Mouse (Mus musculus): ENCODE results near the gene Agap3. TPM values are rescaled to one million over a fixed set of nuclear protein-coding genes. Genes with fewer than 3 reads are reported as not detected.

Gene Agap3
- polyA plus RNA-seq, 1 experiment: 17.2 TPM

DNA sequence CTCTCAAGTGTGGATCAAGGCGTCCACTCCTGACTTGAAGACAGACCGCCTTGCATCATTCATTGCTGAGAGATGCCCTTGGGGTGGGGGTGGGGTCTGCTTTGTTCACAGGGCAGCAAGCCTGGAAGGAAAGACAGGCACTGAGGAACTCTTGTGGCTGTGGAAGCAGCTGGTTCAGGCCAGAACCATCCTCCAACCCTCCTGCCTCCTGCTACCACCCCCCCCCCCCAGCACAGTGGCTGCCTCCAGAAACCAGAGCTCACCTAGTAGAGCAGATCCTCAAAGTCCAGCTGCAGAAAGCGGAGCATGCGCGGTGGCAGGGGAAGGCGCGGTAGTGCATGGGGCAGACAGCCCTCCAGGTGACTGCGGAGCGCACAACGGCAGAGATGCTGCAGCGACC, 81.4 kb downstream of the Agap3 start:
- H3K27me3 ChIP-seq (ENCODE audit: control insufficient read depth): peaks cover 34% of the 10 kb centered on the region
- TF ChIP-seq TAL1 (IDR thresholded peaks at IDR 0.05; ENCODE audit: low read length): no peak
- TF ChIP-seq GATA1 (IDR thresholded peaks at IDR 0.05; ENCODE audit: low read length): no peak
- H3K9me3 ChIP-seq (ENCODE audit: control insufficient read depth, low read length): no peaks in the 10 kb centered on the region
- H3K36me3 ChIP-seq (ENCODE audit: control insufficient read depth): no peaks in the 10 kb centered on the region
- H3K4me3 ChIP-seq (replicated peaks): no peak overlapping the region
- H3K4me1 ChIP-seq (ENCODE audit: control insufficient read depth): no peaks in the 10 kb centered on the region

DNA sequence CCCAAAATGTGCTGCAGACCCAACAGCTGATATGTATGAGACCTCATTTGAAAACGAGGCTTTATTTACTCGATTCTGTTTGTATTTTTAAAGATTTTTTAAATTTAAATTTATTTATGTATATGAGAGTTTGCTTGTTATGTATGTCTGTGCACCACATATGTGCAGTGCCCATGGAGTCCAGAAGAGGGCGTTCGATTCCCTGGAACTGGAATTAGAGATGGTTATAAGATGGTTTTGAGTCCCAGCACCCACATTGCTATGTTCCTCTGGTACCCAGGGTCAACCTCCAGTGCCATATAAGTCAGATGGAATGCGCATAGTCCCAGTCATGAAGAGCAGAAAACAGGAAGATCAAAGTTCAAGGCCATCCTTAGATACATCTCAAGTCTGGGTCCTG, 82.3 kb downstream of the Agap3 start:
- Histone ChIP-seq H3K36me3 (ENCODE audit: control insufficient read depth) (no peaks in the 10 kb centered on the region), H3K4me1 (ENCODE audit: control insufficient read depth) (no peaks in the 10 kb centered on the region), H3K4me3 (replicated peaks) (no peak overlapping the region), H3K9me3 (ENCODE audit: control insufficient read depth, low read length) (no peaks in the 10 kb centered on the region), H3K27me3 (ENCODE audit: control insufficient read depth) (peaks cover 25% of the 10 kb centered on the region)
- TF ChIP-seq TAL1 (IDR thresholded peaks at IDR 0.05; ENCODE audit: low read length) (no peak), GATA1 (IDR thresholded peaks at IDR 0.05; ENCODE audit: low read length) (no peak)

DNA sequence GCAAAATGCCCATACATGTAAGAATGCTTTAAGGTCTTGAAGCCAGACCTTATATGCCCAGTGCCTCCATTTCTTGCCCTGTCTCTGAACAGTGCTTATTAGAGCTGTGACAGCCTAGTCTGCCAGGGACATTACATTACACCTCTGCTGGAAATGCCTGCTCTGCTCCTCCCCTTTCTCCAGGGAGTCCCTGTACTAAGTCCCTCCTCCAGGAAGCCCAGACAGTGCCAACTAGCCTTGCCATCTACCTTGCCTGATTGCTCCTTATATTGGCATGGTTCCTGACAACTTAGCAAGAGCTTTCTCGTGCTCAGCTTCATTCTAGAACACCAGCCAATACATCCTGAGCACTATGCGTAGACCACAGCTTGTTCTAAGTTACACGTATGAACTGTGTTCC, 83.8 kb downstream of the Agap3 start:
- no peak overlapping the region for H3K4me3 ChIP-seq (replicated peaks)
- H3K27me3 ChIP-seq (ENCODE audit: control insufficient read depth): peaks cover 20% of the 10 kb centered on the region
- H3K9me3 ChIP-seq (ENCODE audit: control insufficient read depth, low read length): no peaks in the 10 kb centered on the region
- no peaks in the 10 kb centered on the region for H3K36me3 ChIP-seq (ENCODE audit: control insufficient read depth)
- TF ChIP-seq TAL1 (IDR thresholded peaks at IDR 0.05; ENCODE audit: low read length) (no peak), GATA1 (IDR thresholded peaks at IDR 0.05; ENCODE audit: low read length) (no peak)
- no peaks in the 10 kb centered on the region for H3K4me1 ChIP-seq (ENCODE audit: control insufficient read depth)

DNA sequence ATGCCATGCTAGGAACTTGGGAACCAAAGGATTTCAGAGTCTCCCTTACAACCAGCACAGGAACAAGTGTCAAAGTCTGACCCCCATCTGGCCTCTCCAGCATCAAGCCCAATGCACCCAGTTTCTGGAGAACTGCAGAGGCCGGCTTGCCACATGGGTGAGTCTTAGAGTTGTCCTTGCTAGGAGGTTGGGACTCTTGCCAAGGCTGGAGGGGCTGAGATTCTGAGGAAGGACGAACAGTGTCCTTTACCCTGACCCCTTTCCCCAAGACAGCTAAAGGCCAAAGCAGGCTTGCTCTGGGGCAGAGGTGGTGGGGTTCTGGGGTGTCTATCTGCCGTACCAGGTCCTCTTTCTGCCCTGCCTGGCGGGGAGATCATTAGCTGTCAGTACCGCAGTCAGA, 84.5 kb downstream of the Agap3 start:
- TF ChIP-seq TAL1 (IDR thresholded peaks at IDR 0.05; ENCODE audit: low read length) (no peak), GATA1 (IDR thresholded peaks at IDR 0.05; ENCODE audit: low read length) (no peak)
- no peaks in the 10 kb centered on the region for H3K36me3 ChIP-seq (ENCODE audit: control insufficient read depth)
- peaks cover 16% of the 10 kb centered on the region for H3K27me3 ChIP-seq (ENCODE audit: control insufficient read depth)
- no peaks in the 10 kb centered on the region for H3K4me1 ChIP-seq (ENCODE audit: control insufficient read depth)
- no peaks in the 10 kb centered on the region for H3K9me3 ChIP-seq (ENCODE audit: control insufficient read depth, low read length)
- H3K4me3 ChIP-seq (replicated peaks): no peak overlapping the region

DNA sequence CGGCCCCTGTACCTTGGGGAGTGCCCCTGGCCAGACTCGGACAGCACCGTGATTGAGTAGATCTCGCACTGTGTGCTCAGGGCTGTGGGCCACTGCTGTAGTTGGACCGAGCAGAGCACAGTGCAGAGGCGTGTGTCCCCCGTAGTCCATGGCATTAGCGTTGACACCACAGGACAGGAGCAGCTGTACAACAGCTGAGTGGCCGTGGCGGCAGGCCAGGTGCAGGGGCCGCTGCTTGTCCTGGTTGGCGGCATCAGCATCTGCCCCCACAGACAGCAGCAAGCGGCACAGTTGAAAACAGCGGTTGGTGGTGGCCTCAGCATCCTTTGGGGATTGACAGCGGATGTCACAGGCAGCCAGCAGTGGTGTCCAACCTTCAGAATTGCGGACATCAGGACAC, 85.6 kb downstream of the Agap3 start:
- Histone ChIP-seq H3K36me3 (ENCODE audit: control insufficient read depth) (no peaks in the 10 kb centered on the region), H3K4me3 (replicated peaks) (no peak overlapping the region), H3K4me1 (ENCODE audit: control insufficient read depth) (no peaks in the 10 kb centered on the region), H3K9me3 (ENCODE audit: control insufficient read depth, low read length) (no peaks in the 10 kb centered on the region), H3K27me3 (ENCODE audit: control insufficient read depth) (peaks cover 12% of the 10 kb centered on the region)
- TF ChIP-seq TAL1 (IDR thresholded peaks at IDR 0.05; ENCODE audit: low read length) (no peak), GATA1 (IDR thresholded peaks at IDR 0.05; ENCODE audit: low read length) (no peak)

DNA sequence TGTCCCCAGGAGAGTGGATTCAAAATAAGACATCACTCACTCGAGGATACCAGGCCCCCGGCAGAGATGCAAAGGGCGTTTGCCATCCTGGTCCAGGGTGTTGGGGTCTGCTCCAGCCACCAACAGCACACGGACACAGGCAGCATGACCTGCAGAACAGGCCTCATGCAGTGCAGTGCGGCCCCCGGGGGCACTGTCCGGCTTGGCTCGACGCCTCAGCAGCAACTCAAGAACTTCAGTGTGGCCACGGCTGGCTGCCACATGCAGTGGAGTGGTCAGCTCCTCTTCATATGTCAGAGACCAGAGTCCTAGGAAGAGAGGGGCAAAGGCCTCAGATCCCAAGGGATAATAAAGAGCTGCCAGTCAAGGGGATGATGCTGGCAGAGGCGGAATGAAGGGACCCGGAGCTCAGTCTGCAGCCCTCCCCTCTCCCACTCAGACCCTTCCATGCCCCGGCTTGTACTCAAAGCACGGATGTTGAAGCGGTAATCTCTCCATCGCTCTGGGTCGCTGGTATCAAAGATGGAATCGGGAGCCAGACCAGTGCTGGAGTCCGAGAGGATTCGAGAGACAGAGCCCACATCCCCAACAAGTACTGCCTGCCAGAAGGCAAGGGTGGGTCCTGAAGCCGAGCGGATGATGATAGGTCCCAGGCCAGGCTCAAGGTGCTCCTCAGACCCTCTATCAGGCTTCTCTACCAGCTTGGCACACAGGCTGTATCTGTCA, 87.8 kb downstream of the Agap3 start:
- no peaks in the 10 kb centered on the region for H3K4me1 ChIP-seq (ENCODE audit: control insufficient read depth)
- H3K27me3 ChIP-seq (ENCODE audit: control insufficient read depth): peaks cover 9% of the 10 kb centered on the region
- no peaks in the 10 kb centered on the region for H3K9me3 ChIP-seq (ENCODE audit: control insufficient read depth, low read length)

DNA sequence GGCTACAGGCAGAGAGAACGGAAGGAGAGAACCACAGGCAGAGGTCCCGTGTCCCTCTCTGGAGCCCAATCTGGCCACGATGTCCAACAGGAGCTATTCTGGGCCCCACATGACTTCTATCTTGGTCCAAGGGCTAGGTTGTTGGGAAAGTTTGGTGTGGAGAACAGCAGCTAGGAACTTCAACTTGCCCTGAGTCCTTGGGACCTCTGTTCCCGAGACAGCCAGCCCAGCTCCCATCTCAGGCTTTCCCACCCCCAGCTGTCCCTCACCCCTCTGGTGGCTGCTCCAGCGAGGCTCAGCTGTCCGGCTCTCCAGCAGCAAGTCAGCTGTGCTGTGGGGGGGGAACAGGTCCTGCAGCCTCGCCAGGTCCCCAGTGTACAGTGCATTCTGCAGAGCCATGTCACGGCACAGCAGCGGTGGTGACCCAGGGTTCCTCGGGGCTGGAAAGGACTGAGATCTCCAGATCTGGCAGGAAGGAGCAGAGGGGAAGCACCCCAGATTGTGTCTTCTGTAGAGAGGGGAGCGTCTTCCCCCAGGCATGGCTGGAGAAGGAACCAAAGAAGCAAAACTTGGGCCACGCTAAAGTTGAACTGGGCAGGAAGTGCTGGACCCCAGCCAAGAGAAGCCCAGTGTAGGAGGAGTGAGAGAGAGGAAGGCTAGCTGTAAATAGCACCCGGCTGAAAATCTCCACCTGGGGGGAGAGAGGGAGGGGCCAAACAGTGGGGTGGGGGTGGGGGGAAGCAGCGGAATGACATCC, 88.6 kb downstream of the Agap3 start, which contains the start of gene Asb10:
TSS of gene Asb10 (minus strand) at position 592 of the 757 bp plus-strand sequence.
- Histone ChIP-seq H3K27me3 (ENCODE audit: control insufficient read depth) (peaks cover 9% of the 10 kb centered on the region), H3K4me3 (replicated peaks) (no peak within 1 kb of the TSS), H3K4me1 (ENCODE audit: control insufficient read depth) (no peaks in the 10 kb centered on the region), H3K9me3 (ENCODE audit: control insufficient read depth, low read length) (no peaks in the 10 kb centered on the region), H3K36me3 (ENCODE audit: control insufficient read depth) (no peaks in the 10 kb centered on the region)
- TF ChIP-seq TAL1 (IDR thresholded peaks at IDR 0.05; ENCODE audit: low read length) (no peak), GATA1 (IDR thresholded peaks at IDR 0.05; ENCODE audit: low read length) (no peak)

More for the DNA sequence above, 87.8 kb downstream of the Agap3 start:
- no peak for TF ChIP-seq GATA1 (IDR thresholded peaks at IDR 0.05; ENCODE audit: low read length)
- TF ChIP-seq TAL1 (IDR thresholded peaks at IDR 0.05; ENCODE audit: low read length): 0 out of 3 replicates have a peak, but pooled peaks have one; percentile 12
- Histone ChIP-seq H3K36me3 (ENCODE audit: control insufficient read depth) (no peaks in the 10 kb centered on the region), H3K4me3 (replicated peaks) (no peak overlapping the region)

DNA sequence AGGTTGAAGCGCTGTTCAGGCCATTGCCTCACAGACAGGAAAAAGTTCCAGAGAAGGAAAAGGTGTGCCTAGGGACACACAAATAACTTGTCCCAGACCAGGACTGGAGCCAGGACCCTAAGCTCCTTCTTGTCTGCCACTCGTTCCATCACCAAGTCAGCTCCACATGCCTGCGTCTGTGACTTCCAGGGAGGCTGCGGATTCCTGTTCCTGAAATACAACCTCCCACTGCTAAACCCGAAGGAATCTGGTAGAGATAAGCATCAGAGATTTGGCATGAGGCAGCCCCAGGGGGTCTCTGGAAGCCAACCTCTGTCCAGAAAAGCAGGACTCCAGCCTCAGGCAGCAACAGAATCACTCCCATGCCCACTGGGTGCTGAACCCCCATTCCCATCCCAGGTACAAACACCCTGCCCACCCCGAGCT, 89.2 kb downstream of the Agap3 start:
- Histone ChIP-seq H3K27me3 (ENCODE audit: control insufficient read depth) (peaks cover 9% of the 10 kb centered on the region), H3K36me3 (ENCODE audit: control insufficient read depth) (no peaks in the 10 kb centered on the region), H3K9me3 (ENCODE audit: control insufficient read depth, low read length) (no peaks in the 10 kb centered on the region), H3K4me1 (ENCODE audit: control insufficient read depth) (no peaks in the 10 kb centered on the region), H3K4me3 (replicated peaks) (no peak overlapping the region)
- TF ChIP-seq TAL1 (IDR thresholded peaks at IDR 0.05; ENCODE audit: low read length) (no peak), GATA1 (IDR thresholded peaks at IDR 0.05; ENCODE audit: low read length) (no peak)

DNA sequence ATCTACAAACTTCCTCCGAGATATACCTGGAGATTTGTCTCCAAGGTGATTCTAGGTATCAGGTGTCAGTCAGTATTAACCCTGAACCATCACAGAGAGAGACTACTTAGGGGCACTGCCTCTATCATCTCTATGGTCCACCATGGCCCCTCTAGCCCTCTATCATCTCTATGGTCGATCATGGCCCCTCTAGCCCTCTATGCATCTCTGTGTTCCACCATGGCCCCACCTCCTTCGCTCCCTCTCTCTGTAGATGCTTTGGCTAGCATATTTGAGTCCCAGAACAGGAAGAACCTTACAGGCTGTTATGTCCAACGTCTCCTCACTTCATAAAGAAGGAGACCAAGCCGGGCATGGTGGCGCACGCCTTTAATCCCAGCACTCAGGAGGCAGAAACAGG, 90.7 kb downstream of the Agap3 start:
- H3K4me3 ChIP-seq (replicated peaks): no peak overlapping the region
- peaks cover 6% of the 10 kb centered on the region for H3K27me3 ChIP-seq (ENCODE audit: control insufficient read depth)
- H3K4me1 ChIP-seq (ENCODE audit: control insufficient read depth): no peaks in the 10 kb centered on the region
- no peaks in the 10 kb centered on the region for H3K9me3 ChIP-seq (ENCODE audit: control insufficient read depth, low read length)
- no peaks in the 10 kb centered on the region for H3K36me3 ChIP-seq (ENCODE audit: control insufficient read depth)
- TF ChIP-seq GATA1 (IDR thresholded peaks at IDR 0.05; ENCODE audit: low read length) (no peak), TAL1 (IDR thresholded peaks at IDR 0.05; ENCODE audit: low read length) (no peak)

Data from erythroblast, embryonic 14.5 days (primary cell).